Mouse (Mus musculus) left cerebral cortex, adult 8-10 months (tissue): ENCODE results near the gene Adk. TPM values are rescaled to one million over a fixed set of nuclear protein-coding genes. Genes with fewer than 3 reads are reported as not detected.

Source experiments
- DNase-seq, 2 experiments: peaks; one replicate each; pipeline ENCODE4 v3.0.0; 2022; ENCODE audit warnings: low spot score in 2 of 2
- total RNA-seq, 4 experiments: library from RNA; stranded (reverse); gene quantifications; 2 replicates each; pipeline ENCODE4 v1.2.4; 2022

Adk gene
- 10 to 100 TPM; 76.2 to 82.1 (median 79.9) TPM for total RNA-seq

DNA sequence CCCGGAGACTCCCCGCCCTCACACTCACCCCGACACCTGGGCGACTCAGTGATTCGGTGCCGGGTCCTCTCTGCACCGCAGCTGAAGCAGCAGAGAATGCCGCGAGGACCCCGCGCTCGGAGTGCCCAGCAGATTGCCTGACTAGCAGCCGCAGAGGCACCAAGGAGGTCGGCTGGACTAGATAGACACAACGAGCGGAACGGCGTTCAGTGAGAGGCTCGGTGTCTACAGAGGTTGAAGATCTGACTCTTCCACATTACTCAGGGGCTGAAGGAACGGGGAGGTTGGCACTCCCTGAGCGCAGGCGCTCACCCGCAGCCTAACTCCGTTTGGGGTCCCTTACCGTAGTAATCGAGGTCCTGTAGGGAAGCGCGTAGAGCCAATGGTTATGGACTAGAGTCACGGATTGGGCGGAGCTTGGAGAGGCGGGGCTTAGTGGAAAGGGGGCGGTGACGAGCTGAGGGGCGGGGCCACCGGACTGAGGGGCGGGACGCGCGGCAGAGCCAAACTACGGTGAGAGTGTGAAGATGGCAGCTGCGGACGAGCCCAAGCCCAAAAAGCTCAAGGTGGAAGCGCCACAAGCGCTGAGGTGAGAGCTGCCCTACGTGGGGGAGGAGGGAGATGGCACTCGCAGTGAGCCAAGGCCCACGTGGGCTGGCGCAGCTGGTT, at the start of gene Adk, which contains the start of gene Ap3m1:
Gene Adk (plus strand): TSS at position 463 of the 669 bp plus-strand sequence.
Gene Ap3m1 (minus strand): TSS at position 397 of the 669 bp plus-strand sequence.
- DNase-seq = peak; percentile 87 to 94

DNA sequence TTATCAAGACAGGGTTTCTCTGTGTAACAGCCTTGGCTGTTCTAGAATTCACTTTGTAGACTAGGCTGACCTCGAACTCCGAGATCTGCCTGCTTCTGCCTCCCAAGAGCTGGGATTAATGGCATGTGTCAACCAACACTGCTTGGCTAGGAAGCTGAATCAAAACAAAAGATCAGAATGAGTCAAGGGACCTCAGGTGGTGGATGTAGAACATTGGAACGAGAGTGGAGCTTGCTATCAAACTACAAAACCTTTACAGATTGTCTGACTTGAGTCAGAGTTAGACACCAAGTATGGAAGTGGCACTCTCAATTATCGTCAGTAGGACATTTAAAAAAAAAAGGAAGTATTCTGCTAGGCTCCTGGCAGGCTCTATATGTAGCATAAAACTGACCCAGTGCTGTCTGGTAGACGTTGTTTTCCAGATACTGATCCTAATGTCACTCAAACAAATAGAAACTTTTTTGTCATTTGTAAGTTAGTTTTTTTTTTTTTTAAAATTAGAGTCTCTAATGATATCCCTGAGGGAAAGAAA, 38.5 kb upstream of the Adk start:
- no peak for DNase-seq

DNA sequence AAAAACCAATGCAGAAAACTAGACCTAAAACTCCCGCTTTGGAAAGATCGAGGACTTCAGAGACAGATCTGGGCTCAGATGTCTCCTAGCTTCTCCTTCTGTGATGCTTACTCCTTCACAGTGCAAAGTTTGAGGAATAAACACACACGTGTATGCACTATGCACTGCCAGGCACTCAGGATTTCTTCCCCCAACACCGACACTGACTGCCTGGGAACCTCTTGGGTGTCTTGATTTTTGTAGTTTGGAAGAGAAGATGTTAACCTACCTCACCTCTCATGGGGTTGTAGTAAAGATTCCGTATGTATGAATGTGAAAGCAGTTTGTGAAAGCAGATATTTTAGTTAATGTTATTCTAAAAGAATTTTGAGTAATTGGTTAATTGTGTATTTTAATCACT, 34.5 kb upstream of the Adk start:
- DNase-seq = no peak

DNA sequence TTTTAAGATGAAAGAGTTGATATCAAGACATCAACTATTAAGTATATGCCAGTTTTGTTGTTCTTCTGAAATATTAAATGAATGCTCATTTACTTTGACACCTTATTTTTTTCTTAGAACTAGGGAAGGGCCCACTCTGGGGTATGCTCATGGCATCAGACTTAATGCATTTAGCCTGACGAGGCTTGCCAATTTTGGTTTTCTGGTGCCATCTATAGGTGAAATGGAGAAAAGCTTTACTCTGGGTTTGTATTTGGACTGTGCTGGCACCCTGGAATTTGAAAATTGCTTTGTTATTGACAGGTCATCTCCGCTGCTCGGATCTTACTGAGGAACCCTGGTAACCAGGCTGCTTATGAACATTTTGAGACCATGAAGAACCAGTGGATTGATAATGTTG, 33.4 kb upstream of the Adk start:
- DNase-seq = no peak

DNA sequence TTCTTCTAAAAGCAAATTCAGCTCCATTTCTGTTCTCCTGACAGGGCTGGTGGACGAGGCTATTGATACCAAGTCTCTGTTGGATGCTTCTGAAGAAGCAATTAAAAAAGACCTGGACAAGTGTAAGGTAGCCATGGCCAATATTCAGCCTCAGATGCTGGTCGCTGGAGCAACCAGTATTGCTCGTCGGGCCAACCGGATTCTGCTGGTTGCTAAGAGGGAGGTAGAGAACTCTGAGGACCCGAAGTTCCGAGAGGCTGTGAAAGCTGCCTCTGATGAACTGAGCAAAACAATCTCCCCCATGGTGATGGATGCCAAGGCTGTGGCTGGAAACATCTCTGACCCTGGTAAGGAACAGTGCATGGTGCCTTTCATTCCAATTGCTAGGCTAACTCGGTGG, 31.9 kb upstream of the Adk start:
- DNase-seq = peak in 1 of 2 experiments; percentile 69

DNA sequence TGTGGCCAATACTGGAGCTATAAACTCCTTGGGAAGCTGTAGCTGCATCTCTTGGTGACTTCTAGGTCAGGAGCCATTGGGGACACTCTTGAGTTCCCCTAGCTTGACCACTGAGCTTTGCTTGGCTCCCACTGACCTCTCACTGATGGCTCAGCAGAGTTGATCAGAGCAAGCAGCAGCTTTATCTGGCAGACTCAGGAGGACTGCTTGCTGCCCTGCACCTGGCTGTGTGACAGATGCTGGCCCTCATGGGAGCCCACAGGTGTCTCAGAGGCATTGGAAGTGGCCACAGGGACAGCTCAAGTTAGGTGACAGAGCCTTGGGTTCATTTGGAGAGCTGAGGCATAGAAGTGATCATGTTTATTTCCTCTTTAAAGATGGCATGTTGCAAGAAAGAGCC, 24.8 kb upstream of the Adk start:
- DNase-seq = no peak

DNA sequence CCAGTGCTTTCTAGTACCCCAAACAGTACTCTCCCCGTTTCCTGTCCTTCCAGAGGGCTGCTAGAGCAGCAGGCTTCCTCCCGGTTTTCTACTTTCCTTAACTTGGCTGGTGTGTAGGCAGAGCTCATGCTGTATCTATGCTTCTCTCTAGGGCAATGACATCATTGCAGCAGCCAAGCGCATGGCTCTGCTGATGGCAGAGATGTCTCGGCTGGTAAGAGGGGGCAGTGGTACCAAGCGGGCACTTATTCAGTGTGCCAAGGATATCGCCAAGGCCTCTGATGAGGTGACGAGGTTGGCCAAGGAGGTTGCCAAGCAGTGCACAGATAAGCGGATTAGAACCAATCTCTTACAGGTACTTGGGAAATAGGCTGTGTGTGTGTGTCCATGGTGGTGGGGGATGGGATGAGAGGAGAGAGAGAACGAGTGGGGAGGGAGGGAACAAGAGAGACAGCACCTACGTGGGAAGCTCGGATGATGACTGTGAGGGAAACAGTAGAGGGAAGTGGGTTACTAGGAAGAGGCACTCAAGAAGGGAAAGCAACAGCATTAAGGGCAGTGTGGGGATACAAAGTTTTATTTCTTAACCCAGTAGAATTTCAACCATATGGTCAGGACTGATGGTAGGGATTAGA, 23.2 kb upstream of the Adk start:
- peak in 1 of 2 experiments; percentile 45 for DNase-seq

DNA sequence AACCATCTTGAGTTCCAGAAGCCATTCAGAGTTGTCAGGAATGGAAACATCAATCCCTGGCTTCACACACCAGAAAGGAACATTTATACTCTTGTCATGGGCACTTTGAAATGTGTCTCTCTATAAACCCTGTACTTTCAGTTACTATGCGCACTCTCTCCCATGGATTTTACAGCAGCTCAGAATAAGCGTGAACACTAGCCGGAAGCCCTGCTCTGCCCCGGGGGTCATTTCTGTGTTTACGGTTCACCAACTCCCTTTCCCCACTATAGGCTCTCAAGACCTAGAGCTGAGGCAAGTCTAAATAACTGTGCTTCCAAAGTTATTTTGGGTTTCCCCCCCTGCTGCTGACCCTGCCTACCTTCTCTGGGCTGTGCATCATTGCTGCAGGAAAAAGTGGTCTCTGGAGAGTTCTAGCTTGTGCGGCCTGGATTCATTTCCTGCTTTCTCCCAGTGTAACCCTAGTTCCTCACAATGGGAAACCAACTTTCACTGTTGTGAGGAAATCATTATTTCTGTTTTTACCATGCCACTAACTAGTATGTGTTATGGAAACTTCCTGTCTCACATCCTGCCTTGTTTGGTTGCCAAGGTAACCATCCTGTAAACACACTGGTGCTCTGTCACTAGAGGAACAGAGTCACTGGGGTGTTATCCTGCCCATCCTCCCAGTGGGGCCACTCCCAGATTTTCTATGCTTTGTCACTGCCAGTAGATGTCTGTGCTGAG, 20.4 kb upstream of the Adk start:
- DNase-seq = peak in 1 of 2 experiments; percentile 38

DNA sequence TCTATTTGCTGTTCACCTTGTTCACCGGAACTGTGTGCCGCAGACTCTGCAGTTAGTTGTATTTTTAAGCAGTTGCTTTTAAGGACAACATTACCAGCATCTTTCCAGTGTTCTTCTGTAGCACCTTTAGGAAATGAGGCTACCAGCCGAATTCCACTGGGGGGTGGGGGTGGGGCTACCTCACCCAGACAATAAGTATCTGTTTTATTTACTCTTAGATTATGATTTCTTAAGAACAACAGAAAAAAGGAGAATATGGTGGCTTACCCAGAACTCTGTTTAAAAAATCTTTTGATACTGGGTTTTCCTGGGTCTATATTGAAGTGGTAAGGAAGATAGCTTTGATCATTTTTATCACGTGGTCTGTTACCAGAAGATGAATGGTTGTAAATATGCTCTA, 18.1 kb upstream of the Adk start:
- DNase-seq = no peak

DNA sequence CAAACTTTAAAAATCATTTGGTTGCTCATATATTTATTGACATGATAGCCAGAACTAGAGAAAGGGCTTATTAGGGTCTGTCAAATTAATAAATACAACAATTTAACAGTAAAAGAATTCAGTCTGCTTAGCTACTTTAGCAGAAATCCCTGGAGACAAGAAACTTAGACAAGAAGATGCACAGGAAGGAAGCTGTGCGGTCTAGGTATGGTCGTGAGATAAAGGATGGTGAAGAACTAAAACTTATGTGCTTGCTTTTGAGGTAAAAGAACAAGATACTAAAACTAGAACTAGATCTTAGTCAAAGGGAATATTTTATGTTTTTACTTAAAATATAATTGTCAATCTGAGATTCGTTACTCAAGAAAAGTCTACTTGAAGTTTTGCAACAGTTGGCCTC, 17.6 kb upstream of the Adk start:
- DNase-seq = no peak

DNA sequence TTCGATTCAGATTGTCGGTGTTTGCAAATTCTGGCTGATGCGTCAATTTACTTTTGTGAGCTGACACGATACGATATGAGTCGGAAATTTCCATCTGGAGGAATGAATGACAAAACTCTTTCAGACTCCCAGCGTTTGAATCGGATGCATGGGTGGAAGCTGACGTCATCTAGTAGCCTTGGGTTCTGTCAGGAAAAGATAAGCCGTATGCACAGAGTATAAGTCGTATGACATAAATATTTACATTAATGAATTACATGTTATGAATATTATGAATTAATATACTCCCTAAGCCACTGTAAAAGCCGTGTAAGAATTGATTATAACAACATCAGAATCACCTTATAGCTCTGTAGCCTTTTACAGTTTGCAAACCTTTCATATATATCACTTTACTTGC, 13.3 kb upstream of the Adk start:
- no peak for DNase-seq

DNA sequence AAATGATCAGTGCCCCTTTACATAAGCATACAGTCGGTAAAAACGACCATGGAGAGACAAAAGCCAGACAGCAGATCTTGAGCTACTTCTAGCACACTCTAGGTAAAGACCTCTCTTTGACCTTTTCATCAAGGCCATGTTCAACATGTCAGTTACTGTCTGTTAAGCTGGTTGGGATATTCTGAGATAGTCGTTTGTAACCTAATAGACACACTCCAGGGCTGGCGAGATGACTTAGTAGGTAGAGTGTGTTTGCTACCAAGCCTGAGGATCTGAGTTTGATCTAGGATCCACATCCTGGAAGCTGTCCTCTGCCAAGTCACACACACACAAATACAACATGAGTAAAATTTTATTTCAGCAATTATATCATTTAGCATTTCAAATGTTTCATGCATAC, 12.8 kb upstream of the Adk start:
- DNase-seq = no peak

DNA sequence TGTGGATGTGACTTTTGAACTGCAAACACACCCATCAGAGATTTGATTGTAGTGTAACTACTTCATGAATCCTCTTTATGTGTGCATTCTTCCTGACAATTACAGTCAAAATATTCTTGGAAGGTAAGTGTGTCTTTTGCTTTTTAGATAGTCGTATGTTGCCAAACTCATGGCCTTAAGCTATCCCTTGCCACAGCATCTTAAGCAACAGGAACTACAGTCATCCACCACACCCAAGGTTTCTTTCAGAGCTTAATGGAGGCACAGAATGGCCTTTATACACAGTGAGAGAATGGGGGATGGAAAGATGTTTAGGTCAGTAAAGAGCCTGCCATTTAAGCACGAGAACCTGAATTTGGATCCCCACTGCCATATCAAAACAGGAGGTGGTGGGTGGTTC, 4.5 kb upstream of the Adk start:
- no peak for DNase-seq

DNA sequence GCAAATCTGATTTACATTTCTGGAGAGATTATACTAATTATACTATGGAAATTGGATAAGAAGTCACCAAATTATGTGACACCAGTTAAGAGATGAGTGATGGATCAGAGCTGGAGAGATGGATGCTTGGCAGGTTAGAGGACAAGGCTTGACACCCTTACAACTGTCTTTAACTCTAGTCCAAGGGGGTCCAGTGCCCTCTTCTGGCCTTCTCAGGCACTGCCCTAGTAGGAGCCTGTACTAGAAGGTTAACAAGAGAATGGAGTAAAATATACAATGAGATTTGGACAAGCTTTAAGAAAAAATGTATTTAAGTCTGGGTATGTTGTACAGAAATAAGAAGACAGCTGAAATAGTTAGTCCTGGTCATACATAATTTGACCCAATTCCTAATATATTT, 3.5 kb upstream of the Adk start:
- no peak for DNase-seq

DNA sequence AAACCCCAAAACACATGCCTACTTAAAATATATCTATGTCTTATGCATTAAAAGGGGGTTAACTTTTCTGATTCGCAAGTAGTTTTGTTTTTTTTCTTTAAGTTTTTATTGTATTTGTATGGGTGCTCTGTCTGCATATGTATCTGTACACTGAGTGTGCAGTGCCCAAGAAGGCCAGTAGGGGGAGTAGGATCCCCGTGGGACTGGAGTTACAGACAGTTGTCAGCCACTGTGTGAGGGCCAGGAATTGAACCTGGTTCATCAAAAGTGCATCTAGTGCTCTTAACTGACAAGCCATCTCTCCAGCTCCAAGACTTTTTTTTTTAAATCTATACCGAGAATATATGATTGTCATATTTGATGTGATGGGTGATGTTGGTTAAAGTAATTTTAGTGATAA, 1.6 kb upstream of the Adk start:
- DNase-seq = no peak

DNA sequence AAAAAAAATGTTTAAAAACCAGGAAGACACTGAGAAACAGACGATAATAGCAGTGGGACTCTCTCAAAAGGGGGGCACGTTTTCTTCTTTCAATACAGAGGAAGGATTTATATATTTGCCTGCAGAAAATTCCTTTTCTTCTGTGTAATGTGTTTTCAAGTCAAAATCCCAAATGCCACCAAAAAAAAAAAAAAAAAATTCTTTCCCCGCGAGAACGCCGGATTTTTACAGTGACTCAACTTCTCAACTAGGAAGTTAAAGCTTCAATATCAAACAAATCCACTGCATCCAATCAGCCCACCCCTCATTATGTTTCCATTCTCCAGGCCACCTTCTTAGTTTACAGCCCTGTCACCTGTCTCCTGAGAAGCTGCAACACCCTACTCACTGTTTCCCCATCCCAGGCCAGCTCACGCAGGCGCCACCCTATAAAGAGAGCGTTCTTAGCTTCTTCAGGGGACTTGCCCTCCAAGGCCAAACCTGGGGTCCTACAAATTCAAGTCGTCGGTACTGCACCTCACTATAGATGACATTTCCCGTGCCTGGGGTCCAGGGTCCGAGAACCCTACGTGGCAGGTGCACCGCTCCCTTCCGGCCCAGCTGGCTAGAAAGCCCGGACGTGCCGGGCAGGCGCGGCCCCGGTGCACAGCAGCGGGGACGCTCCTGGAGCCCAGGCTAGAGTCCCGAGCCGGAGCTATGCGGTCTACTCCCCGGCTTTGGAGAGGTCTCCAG, 828 bp upstream of the Adk start:
- DNase-seq = no peak

DNA sequence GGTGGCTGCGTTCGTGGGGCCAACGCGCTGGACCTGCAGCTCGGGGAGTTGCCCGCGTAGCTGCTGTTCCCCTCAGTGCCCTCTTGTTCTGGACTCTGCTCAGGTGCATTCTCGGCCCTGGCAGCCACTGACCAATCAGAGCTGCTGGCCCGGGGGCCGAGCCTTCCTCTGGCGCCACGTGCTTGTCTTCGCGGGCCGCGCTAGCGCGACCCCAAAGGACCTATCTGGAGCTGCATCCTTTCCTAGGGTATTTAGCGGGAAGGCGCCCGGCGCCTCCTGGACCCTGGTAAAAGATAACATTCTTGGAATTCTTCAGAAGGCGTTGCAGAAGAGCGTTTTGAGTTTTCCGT, 382 bp downstream of the Adk start:
- DNase-seq = peak in 1 of 2 experiments; percentile 69

DNA sequence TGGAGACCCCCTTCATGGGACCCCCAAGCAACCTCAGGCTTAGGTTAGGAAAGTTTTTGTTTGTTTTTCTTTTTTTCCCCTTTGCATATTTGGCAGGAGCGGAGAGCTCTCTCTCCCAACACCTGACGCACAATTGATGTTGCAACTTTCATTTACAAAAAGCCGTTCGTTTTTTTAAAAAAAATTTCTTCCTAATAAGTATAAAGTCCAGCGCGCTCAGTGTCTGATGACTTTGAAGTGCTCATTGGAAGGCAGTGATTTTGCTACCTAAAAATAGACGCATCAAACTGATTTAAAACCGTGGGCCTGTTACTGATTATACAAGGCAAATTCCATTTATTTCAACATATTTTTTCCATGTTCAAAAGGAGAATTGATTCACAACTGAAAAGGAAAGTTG, 777 bp downstream of the Adk start:
- DNase-seq = no peak

DNA sequence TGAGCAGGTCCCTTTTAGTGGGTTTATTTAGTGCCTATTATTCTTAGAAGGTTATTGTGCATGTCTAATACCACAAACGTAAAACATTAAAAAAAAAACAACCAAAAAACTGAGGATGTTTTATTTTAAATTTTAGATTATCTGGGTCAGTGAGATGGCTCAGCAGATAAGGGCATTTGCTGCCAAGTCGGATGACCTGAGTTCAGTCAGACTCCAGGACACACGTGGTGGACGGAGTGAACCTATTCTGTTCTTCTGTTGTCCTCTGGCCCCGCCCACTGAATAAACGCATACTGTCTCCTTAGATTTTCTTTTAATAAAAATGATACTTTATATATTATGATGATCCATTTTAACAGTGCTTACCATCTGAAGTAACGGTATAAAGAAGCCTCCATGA, 1.2 kb downstream of the Adk start:
- no peak for DNase-seq

DNA sequence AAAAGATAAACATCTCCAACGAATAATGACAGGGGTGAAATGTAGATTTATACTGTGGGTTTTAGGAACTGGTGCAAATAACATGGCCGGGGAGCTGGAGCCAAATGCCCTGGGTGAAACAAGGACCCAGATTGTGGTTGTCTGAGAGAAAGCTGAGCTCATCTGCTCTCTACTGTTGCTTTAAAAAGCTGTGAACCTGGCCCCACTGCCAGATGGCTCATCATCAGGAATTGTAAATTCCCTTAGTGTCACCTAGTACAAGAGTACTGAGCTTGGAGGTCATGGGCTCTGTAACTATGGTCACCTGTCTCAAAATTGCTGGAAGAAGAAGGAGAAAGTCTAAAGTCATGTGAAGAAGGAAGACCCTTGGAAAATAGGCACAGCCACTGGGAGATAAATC, 6.6 kb downstream of the Adk start:
- no peak for DNase-seq

DNA sequence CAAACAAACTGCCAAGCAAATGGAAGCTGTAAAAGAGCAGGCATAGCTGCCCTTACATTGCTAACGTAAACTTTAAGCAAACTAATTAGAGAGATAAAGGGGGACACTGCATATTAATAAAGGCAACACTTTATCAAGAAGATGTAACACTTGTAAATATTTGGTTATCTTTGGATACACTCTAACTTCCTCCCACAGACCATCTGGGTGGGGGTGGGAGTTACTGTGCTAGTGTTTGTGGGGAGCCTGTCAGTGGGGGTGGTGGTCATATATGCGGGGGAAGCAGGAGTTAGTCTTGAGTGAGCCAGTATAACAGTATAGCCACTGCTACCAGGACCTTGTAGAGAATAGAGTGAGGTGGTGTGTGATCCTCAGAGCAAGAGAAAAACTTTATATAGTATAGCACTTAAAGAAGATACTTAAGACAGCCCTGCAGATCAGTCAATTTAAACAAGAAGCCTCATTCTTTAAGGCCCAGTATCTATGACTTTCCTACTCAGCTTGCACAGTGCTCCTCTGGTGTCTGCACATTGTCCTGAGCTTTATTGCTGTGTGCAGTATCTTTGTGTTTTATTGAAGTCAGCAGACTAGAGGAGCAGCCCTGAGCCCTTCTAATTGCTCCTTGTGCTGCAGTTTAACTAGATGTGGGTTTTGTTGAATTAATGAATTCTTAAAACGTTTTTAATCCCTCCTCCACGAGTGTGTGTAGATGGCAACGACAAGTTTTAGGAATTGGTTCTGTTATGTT, 10.6 kb downstream of the Adk start:
- DNase-seq = no peak
